In the genomic region with DNA sequence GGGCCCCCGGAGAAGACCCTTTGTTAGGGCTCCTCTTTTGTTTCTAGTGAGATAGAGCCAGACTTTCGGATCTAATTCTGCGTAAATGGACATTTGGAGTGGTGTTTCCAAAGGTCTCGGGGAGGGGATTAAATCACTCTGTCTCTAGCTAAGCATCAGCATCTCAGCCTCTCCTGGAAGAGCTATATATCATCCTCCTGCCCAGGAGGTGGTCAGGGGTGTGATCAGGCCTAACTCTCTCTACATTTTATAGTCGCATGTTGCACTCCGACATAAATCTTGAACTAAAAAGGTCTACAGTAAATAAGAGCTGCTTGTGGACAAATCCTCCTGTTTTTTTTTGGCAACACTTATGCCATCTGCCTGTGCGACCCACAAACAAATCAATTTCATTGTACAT, we compare ENCODE assay signal across 23 mouse cellular contexts.
"Had no signal": no experiment of that assay in that cellular context is flagged by ENCODE, and none has a peak within 500 bp of the region (broad histone marks: within the 10 kb centered on the region; RNA-seq: fewer than 3 reads in every experiment).

No protein-coding gene starts in this region.

- H3K36me3 ChIP-seq: heart, embryonic 13.5 days; heart, embryonic 15.5 days; hindbrain, embryonic 13.5 days; hindbrain, embryonic 15.5 days; limb, embryonic 13.5 days; limb, embryonic 15.5 days; liver, embryonic 12.5 days had no signal

- DNase-seq: forebrain, postnatal 0 days; gastrocnemius, postnatal 14 days; gastrocnemius, postnatal 36 days; heart, adult 11 months; heart, adult 2 months; heart, postnatal 14 days; heart, postnatal 36 days; kidney, adult 11 months; kidney, adult 8-10 months; kidney, postnatal 36 days; layer of hippocampus, adult 9-11 months; layer of hippocampus, postnatal 36 days; left cerebral cortex, postnatal 4 days had no signal

- H3K4me1 ChIP-seq: heart, embryonic 13.5 days; heart, embryonic 15.5 days; hindbrain, embryonic 13.5 days; hindbrain, embryonic 15.5 days; liver, embryonic 12.5 days had no signal

- H3K9me3 ChIP-seq: heart, embryonic 13.5 days; heart, embryonic 15.5 days; hindbrain, embryonic 13.5 days; hindbrain, embryonic 15.5 days; limb, embryonic 13.5 days; limb, embryonic 15.5 days; liver, embryonic 12.5 days had no signal

- H3K27ac ChIP-seq: heart, adult 2 months; heart, embryonic 13.5 days; heart, embryonic 15.5 days; hindbrain, embryonic 13.5 days; hindbrain, embryonic 15.5 days; hindbrain, postnatal 0 days; limb, embryonic 13.5 days; limb, embryonic 15.5 days; liver, embryonic 12.5 days had no signal

- ATAC-seq: forebrain, postnatal 0 days; hindbrain, postnatal 0 days; intestine, embryonic 16.5 days; liver, embryonic 12.5 days had no signal

- H3K4me3 ChIP-seq: heart, adult 2 months; heart, embryonic 13.5 days; heart, embryonic 15.5 days; hindbrain, embryonic 13.5 days; hindbrain, embryonic 15.5 days; limb, embryonic 13.5 days; limb, embryonic 15.5 days; liver, embryonic 12.5 days had no signal

- H3K4me2 ChIP-seq: heart, embryonic 11.5 days; heart, embryonic 13.5 days; heart, embryonic 15.5 days; hindbrain, embryonic 13.5 days; hindbrain, embryonic 15.5 days; limb, embryonic 13.5 days; limb, embryonic 15.5 days; liver, embryonic 12.5 days had no signal

- H3K27me3 ChIP-seq: heart, embryonic 13.5 days; heart, embryonic 15.5 days; hindbrain, embryonic 13.5 days; hindbrain, embryonic 15.5 days; limb, embryonic 13.5 days; limb, embryonic 15.5 days; liver, embryonic 12.5 days had no signal

- H3K9ac ChIP-seq: forebrain, postnatal 0 days; heart, embryonic 13.5 days; heart, embryonic 15.5 days; hindbrain, embryonic 13.5 days; hindbrain, embryonic 15.5 days; limb, embryonic 13.5 days; limb, embryonic 15.5 days; liver, embryonic 12.5 days had no signal
